Mouse (Mus musculus): ENCODE results near the gene Baiap2.

Gene Baiap2

DNA sequence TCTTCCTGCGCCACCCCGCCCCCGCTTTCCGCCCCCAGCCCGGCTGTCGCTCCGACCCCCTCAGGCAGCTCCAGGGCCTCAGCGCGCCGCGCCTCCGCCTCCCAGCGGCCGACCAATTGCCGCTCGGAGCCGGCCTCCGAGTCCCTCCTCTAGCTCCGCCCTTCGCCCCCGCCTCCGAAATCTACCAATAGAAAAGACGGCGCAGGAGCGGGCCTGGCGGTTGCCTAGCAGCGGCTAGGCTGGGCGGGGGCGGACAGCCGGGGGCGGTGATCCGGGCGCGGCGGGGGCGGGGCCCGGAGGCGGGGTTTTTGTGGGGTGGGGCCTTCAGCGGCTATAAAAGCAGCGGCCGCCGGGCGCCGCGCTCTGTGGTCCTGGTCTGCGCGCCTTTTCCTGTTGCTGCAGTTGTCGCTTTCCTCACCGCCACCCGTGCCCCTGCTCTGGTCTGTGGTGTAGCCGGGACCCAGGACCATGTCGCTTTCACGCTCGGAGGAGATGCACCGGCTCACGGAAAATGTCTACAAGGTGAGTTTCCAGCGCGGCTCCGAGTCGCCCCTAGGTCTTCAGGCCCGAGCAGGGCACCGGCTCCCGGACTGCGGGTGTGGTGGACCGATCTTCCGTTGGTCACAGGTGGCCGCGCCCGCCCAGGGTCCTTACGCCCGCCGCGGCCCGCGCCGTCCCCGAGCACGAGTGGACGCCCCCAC, at the start of gene Baiap2:
TSS of gene Baiap2 (plus strand) at position 37 of the 701 bp plus-strand sequence.
- peak; percentile 98 for DNase-seq (ENCODE audit: low read depth, low spot score)

- peak; percentile 47 for DNase-seq (ENCODE audit: low read depth, low spot score)
These were observed 48.8 kb upstream of the Baiap2 start for GRCm38 (mm10) chr11:119893667-119894236.

DNA sequence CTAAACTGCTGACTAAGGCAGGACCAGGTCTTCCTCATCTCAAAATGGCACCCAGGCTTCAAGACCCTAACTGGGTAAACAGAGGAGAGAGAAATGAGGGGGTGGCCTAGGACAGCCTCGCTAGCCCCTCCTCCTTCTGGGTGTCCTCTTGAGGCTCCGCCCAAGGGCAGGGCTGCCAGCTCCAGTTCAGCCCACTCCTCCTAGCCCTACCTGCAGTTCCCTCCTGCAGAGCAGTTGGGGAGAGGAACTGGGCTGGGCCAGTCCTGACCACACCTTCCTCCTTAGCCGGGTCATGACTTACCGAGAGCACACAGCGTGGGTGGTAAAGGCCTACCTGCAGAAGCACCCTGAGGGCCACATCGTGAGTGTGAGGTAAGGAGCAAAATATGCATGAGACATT, 47.9 kb upstream of the Baiap2 start:
- DNase-seq (ENCODE audit: low read depth, low spot score) = no peak

DNA sequence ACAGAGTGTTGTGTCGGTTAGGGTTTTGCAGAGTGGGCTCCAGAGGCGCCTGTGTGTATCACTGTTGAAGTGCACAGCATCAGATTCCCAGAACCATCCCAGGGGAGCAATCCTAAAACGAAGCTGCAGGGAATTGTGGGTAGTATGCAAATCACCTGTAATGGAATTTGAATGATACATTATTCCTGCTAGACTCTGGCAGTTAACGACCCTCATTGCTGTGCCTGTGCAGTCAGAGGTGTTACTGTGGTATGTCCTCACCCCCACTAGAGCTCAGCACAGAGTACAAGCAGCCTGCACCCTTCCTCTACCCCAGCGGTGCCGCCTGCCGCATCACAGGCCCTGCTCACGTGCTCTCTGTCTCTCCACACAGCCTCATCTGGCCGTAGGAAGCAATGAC, 45.5 kb upstream of the Baiap2 start:
- DNase-seq (ENCODE audit: low read depth, low spot score) = peak; percentile 49

- no peak for DNase-seq (ENCODE audit: low read depth, low spot score)
These were observed 43.6 kb upstream of the Baiap2 start for GRCm38 (mm10) chr11:119898976-119899375.

GRCm38 (mm10) chr11:119901174-119901573, 41.4 kb upstream of the Baiap2 start:
- DNase-seq (ENCODE audit: low read depth, low spot score) = no peak

DNA sequence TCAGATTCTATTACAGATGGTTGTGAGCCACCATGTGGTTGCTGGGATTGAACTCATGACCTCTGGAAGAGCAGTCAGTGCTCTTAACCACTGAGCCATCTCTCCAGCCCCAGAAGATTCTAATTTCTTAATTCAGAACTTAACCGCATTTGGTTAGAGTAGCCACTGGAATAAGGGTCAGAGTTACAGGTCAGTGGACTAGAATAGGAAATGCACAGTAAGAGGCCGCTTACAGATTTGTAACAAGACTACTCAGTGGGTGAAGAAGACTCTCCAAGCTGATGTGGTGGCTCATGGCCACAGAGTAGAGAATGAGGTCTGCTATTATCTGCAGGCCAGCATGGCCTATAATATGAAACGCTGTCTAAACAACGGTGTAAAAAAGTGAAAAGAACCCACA, 39.7 kb upstream of the Baiap2 start:
- DNase-seq (ENCODE audit: low read depth, low spot score) = no peak

DNA sequence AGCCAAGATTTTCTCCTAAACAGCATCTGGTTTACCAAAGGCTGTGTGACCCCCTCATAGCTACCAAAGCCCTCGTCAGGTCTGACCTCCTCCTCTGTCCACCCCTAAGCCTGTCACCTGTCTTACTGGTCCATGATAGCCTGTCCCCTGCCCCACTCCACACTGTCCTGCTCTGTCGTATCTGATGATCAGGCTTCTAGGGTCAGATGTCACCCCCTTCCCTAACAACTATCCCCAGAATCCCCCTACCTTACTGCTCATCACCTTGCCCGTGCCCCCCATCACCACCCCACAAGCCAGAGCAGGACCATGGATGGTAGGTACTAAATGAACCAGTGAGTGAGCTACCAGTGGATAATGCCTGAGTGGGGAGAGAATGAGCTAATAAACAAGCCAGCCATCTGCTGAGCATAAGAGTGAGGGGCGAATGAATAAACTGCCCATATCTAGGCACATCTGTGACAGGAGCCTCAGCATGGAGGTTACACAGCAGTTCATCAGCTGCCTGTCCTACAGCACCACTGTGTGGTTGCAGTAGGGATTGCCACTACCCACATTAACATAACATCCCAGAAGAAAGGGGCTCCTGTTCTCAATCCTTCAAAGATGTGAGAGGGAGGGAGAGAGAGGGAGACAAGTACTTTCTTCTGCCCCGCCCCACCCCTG, 37.8 kb upstream of the Baiap2 start:
- DNase-seq (ENCODE audit: low read depth, low spot score) = peak; percentile 88

DNA sequence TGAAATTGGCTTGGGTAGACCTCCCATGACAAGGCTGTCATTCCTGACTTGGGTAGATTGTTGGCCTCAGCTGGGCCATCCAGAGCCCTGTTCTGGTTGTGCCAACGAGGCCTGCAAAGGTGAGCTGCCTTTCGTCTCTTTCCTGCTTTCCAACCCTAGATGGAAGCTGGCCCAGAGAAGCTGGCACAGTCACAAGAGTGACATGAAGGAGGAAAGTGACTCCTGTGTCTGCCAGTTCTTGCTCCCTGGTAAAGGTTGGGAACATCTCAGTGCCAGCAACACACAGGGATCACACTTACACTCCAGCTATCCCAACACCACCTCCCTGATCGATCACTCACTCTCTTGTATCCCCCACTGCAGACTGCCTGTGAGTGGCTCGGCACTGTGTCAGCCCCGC, 36.8 kb upstream of the Baiap2 start:
- peak; percentile 64 for DNase-seq (ENCODE audit: low read depth, low spot score)

GRCm38 (mm10) chr11:119907006-119907650, 35.4 kb upstream of the Baiap2 start:
- peak; percentile 81 for DNase-seq (ENCODE audit: low read depth, low spot score)

- no peak for DNase-seq (ENCODE audit: low read depth, low spot score)
These were observed 34.9 kb upstream of the Baiap2 start for GRCm38 (mm10) chr11:119907711-119908110.

- peak; percentile 80 for DNase-seq (ENCODE audit: low read depth, low spot score)
These were observed 33.1 kb upstream of the Baiap2 start for GRCm38 (mm10) chr11:119909436-119909835.

DNA sequence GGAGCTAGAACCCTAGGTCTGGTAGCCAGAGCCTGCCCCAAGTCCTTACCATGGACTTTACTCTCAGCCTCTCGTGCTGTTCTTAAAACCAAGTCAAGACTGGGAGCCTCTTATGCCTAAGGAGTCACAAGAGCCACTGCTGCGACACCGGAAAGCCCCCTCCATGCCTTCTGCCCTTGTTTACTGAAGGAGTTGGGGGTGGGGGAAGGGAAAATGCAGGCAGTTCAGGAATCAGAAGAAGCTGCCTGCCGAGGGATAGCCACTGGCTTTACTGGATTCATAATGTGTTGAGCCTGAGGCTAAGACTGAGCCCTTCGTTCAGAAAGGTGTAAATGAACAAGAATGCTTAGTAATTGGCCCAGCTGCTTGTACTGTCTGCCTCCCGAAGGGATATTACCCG, 29.7 kb upstream of the Baiap2 start:
- no peak for DNase-seq (ENCODE audit: low read depth, low spot score)

GRCm38 (mm10) chr11:119913291-119913934, 29.1 kb upstream of the Baiap2 start, which contains the start of gene Chmp6:
Gene Chmp6, plus strand, starts transcription at chr11:119913441.
- DNase-seq (ENCODE audit: low read depth, low spot score) = peak; percentile 95

GRCm38 (mm10) chr11:119913935-119914314, 28.6 kb upstream of the Baiap2 start:
- DNase-seq (ENCODE audit: low read depth, low spot score) = no peak

DNA sequence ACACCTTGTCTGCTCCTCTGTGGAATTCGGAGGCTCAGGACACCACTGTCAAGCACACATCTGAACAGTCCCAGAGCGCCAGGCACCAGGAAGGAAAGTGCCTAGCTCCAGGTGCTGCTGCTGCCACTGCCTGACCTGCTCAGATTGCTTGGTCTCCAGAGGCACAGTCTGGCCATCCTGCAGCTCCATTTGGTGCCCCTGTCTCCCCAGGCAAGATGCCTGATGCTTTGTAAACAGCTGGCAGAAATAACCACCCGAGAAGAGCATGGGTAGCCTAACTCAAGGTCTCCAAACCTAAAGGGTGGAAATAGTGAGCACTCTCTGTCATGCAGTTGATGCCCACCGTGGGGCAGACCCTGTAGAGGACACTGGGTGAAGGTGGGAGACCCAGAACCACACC, 28.2 kb upstream of the Baiap2 start:
- DNase-seq (ENCODE audit: low read depth, low spot score) = no peak

- DNase-seq (ENCODE audit: low read depth, low spot score) = no peak
These were observed 26.9 kb upstream of the Baiap2 start for GRCm38 (mm10) chr11:119915666-119916065.

DNA sequence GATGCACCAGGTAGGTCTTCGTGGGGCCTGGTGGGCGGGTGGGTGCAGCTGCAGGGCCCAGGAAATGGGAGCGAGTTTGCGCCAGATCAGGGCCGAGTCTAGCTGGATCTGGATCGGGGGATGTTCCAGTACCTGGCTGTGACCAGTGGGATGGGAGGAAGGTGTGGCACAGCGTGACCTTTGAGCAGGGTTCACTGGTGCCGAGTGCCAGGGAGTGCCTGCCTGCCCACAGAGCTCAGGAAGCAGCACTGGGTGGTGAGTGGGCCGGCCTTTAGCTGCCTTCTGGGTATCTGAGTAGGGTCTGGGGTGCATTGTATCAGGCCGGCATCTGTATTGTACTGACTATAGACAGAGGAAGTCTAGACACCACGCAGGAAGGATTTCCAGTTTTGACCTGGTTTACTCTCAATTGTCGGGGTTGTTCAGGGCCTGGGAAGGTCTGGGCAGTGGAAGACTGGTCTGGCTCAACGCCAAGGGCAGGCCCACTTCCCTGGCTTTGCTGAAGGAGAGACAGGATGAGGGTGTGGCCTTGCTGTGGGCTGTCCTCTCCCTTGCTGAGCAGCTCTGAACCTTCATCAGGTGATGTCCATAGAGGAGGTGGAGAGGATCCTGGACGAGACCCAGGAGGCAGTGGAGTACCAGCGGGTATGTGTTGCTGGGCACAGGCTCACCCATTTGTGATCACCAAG, 26.3 kb upstream of the Baiap2 start:
- no peak for DNase-seq (ENCODE audit: low read depth, low spot score)

DNA sequence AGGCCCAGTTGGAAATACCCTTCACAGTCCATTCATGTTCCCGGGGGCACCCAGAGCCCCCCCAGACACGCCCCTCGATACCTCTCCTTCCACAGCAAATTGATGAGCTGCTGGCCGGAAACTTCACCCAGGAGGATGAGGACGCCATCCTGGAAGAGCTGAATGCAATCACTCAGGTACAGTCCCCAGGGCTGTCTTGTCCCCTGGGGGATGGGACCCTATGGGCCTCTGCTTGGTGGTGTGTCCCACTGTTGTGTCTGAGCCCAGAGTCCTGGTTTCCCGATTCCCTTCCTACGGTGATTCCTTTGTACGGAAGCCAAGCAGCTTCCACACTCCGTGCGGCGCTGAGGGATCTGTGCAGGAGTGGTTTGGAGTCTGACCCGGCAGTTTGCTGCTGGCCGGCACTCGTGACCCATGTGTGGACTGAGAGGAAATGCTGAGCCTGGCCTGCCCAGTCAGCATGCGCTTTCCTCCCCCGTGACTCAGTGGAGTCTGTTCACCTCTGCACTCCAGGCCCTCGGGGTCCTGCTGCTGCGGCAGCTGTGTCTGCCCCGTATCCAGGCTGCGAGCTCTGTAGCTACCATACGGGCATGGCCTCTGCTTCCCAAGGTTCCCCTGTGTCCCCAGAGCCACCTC, 25.6 kb upstream of the Baiap2 start:
- no peak for DNase-seq (ENCODE audit: low read depth, low spot score)

- DNase-seq (ENCODE audit: low read depth, low spot score) = no peak
These were observed 24.0 kb upstream of the Baiap2 start for GRCm38 (mm10) chr11:119918521-119918920.

- no peak for DNase-seq (ENCODE audit: low read depth, low spot score)
These were observed 23.1 kb upstream of the Baiap2 start for GRCm38 (mm10) chr11:119919432-119919831.

Data from brain, adult 2 months (tissue).